Mouse (Mus musculus): ENCODE data around the gene Pdpn.
A peak's percentile ranks its signal among the peaks of the same experiment; 100 is the strongest.

The Pdpn gene

DNA sequence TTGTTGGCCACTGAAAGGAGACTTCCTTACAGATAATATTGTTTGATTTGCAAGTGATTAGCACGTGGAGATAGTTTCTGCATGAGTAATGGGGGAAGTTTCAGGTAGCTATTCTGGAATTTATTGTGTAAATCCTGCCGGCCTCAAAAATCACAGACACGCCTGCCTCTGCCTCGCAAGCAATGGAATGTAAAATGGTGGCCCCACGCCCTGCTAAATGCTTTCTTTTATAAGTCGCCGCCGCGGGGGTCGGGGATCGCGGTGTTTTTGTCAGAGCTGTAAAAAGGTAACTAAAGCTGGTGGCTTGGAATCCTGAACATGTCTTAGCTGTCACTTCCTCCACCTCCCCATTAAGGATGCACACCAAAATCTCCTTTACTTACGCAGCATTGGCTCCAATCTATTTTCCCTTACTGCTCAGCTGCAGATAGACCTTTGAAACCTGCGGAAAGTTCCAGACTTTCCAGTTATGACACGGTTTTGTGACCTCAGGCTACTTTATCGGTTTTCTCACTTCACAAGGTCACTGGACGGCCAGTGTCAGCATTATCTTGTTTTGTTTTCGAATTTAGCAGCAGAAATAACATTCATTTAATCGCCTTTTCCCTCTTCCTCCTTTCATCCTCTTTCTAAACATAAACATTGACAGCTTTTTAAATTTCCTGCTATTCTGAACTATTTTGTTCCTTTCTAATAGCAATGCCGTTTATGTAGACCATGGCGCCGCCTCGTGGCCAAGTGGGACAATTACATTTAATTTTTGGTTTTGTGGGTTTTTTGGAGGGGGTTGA, 60.9 kb downstream of the Pdpn start:
- DNase-seq, result peak; percentile 45

DNA sequence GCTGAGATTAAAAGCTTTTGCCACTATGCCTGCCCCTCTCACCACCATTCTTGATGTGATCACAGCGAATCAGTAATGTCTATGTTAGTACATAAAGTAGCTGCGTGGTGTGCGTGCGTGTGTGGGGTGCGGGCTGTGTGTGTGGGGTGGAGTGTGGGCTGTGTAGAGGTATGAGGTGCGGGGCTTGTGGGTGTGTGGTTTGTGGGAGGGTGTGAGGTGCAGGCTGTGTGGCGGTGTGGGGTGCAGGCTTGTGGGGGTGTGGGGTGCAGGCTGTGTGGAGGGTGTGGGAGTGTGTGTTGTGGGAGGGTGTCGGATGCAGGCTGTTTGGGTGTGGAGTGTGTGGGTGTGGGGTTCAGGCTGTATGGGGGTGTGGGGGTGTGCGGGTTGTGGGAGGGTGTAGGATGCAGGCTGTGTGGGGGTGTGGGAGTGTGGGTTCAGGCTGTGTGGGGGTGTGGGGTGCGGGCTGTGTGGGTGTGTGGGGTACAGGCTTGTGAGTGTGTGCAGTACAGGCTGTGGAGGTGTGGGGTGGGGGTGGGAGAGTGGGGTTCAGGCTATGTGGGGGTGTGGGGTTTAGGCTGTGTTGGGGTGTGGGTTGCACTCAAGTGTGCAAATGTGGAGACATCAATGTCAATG, 67.5 kb downstream of the Pdpn start:
- DNase-seq, result no peak

DNA sequence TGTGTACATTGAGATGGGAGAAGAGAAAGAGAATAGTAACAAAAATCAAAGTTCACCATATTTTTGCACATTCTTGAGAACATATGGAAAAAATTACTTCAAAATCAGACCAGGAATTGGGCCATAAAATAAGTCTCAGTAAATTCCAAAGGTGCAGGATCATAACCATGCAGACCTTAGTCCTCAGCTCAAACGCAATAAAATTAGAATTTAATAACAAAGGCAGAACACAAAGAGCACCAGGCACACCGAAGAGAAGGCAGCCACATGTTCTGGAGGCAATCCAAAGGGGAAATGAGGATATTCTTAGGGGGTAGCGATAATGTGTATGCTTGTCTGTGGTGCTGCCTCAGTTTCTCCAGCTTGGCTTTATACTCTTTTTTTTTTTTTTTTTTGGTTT, 68.3 kb downstream of the Pdpn start:
- no peak for DNase-seq

GRCm38 (mm10) chr4:143227976-143228375, 71.4 kb downstream of the Pdpn start:
- DNase-seq, result no peak

- DNase-seq, result no peak
These were observed 73.5 kb downstream of the Pdpn start for GRCm38 (mm10) chr4:143225886-143226285.

GRCm38 (mm10) chr4:143219316-143219751, 80.0 kb downstream of the Pdpn start:
- DNase-seq, result no peak

DNA sequence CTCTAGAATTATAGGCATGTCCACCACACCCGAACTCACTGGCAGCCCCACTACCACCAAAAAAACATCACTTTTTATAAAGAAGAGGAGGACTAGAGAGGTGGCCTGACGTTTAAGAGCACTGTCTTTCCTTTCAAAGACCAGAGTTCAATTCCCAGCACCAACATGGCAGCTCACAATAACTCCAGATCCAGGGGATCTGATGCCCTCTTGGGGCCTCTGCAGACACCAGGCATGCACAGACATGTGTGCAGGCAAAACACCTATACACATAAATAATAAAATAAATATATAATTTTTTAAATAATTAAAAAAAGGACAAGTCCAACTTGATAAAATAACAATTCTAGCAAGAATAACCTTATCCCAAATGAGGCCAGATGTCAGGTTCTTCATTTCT, 80.5 kb downstream of the Pdpn start:
- no peak for DNase-seq
